Mouse (Mus musculus) stomach, embryonic 15.5 days (tissue): ENCODE results near the gene Agmat. TPM values are rescaled to one million over a fixed set of nuclear protein-coding genes. Genes with fewer than 3 reads are reported as not detected.

ENCODE experiments used
- ATAC-seq: fragments of 200-750 bp; cut with Nextera tagmentation; 2 replicates; pipeline ENCODE4 v1.8.0; 2017; ENCODE audit warnings: low read depth, moderate number of reproducible peaks, moderate TSS enrichment; ENCODE audit not compliant: insufficient read depth, low FRiP score
- H3K27ac ChIP-seq: fragments of 300-500 bp; sonication (generic); 2 replicates; pipeline ENCODE4 v1.5.1; 2015; ENCODE audit warnings: mild to moderate bottlenecking, inconsistent platforms
- H3K27me3 ChIP-seq: fragments of 300-500 bp; sonication (generic); replicated peaks from 2 replicates; pipeline ENCODE4 v1.6.1; 2015; ENCODE audit warnings: inconsistent platforms
- H3K36me3 ChIP-seq: fragments of 300-500 bp; sonication (generic); 2 replicates; pipeline ENCODE4 v1.6.1; 2015; ENCODE audit warnings: inconsistent platforms
- H3K4me1 ChIP-seq: fragments of 300-500 bp; sonication (generic); 2 replicates; pipeline ENCODE4 v1.6.1; 2015; ENCODE audit warnings: inconsistent platforms
- H3K4me2 ChIP-seq: fragments of 300-500 bp; sonication (generic); 2 replicates; pipeline ENCODE4 v1.6.1; 2015; ENCODE audit warnings: mild to moderate bottlenecking, inconsistent platforms
- H3K4me3 ChIP-seq: fragments of 300-500 bp; sonication (generic); replicated peaks from 2 replicates; pipeline ENCODE4 v1.5.1; 2015; ENCODE audit warnings: inconsistent platforms
- H3K9ac ChIP-seq: fragments of 300-500 bp; sonication (generic); 2 replicates; pipeline ENCODE4 v1.6.1; 2015; ENCODE audit warnings: inconsistent platforms
- H3K9me3 ChIP-seq: fragments of 300-500 bp; sonication (generic); 2 replicates; pipeline ENCODE4 v1.6.1; 2016; ENCODE audit warnings: inconsistent platforms
- WGBS: fragments of 180-500 bp; shearing (Covaris S2); methylation state at CpG from one replicate; pipeline ENCODE4 v1.1.7; 2015; 5-methylcytosine and 5-hydroxymethylcytosine counted together
- polyA plus RNA-seq: library from polyadenylated mRNA; unstranded; fragments of >200 nt; fragmentation: Nextera tagmentation; extraction: Ambion mirVana; gene quantifications from 2 replicates; pipeline ENCODE4 v1.2.1, GENCODE M21; 2015

Agmat gene
- polyA plus RNA-seq, 1 experiment from 2014 or later: 7.0 TPM

DNA sequence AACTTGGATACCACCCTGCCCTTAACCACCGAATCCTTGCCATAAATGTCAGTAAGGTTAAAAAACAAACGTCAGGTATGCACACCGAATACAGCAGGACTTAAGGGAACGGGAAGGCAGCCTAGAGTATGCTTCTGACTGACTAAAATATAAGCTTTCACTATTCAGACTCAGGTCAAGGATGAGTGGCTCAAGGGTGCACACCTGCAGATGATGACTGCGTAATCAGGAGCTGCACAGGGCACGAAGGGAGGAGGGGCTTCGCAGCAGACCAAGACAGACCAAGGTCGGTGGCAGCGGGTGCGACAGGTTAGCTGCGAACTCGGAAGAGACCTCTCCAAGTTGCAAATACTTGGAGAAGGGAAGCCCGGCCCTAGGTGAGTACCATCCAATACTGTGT lies 39.7 kb downstream of the Agmat start:
- peaks cover 31% of the 10 kb centered on the region for H3K36me3 ChIP-seq
- no peaks in the 10 kb centered on the region for H3K9me3 ChIP-seq
- H3K4me2 ChIP-seq: no peak overlapping the region
- no peaks in the 10 kb centered on the region for H3K27me3 ChIP-seq
- H3K9ac ChIP-seq: no peak overlapping the region
- no peak overlapping the region for H3K4me3 ChIP-seq
- H3K27ac ChIP-seq: no peak overlapping the region
- peaks cover 6% of the 10 kb centered on the region; the same call in 1 of the 2 replicates for H3K4me1 ChIP-seq
- ATAC-seq: no peak
- WGBS: 87% methylated on average over 13 of the region's 13 CpGs

GRCm38 (mm10) chr4:141787046-141787445 lies 40.6 kb downstream of the Agmat start:
- ATAC-seq: no peak
- no peak overlapping the region for H3K27ac ChIP-seq
- H3K36me3 ChIP-seq: peaks cover 24% of the 10 kb centered on the region; the same call in 1 of the 2 replicates
- no peaks in the 10 kb centered on the region for H3K27me3 ChIP-seq
- H3K4me1 ChIP-seq: peaks cover 6% of the 10 kb centered on the region; the same call in 1 of the 2 replicates
- 71% methylated on average over 6 of the region's 6 CpGs for WGBS
- no peak overlapping the region for H3K4me3 ChIP-seq
- no peak overlapping the region for H3K4me2 ChIP-seq
- no peaks in the 10 kb centered on the region for H3K9me3 ChIP-seq
- no peak overlapping the region for H3K9ac ChIP-seq

DNA sequence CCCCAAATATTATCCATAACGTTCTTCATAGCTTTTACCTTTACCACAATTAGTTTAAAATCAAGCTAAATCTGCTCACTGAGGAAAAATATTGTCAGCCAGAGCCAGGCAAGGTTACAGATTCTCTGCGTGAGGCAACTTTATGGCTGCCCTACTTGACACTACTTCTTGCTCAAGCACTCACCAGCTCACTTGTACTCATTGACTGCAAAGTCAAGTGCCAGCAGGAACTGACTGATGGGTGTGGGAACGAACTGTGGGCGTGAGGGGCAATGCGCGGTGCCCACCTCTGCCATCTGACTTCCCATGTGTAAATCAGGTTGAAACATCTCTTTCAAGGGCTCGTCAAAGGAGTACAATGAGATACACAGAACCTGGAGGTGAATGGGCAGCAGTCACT lies 41.0 kb downstream of the Agmat start:
- peaks cover 20% of the 10 kb centered on the region; the same call in 1 of the 2 replicates for H3K36me3 ChIP-seq
- no peak overlapping the region for H3K4me2 ChIP-seq
- WGBS: 89% methylated on average over 7 of the region's 7 CpGs
- no peaks in the 10 kb centered on the region for H3K27me3 ChIP-seq
- no peak overlapping the region for H3K4me3 ChIP-seq
- ATAC-seq: no peak
- H3K4me1 ChIP-seq: peaks cover 6% of the 10 kb centered on the region; the same call in 1 of the 2 replicates
- H3K9ac ChIP-seq: no peak overlapping the region
- H3K27ac ChIP-seq: no peak overlapping the region
- H3K9me3 ChIP-seq: no peaks in the 10 kb centered on the region

DNA sequence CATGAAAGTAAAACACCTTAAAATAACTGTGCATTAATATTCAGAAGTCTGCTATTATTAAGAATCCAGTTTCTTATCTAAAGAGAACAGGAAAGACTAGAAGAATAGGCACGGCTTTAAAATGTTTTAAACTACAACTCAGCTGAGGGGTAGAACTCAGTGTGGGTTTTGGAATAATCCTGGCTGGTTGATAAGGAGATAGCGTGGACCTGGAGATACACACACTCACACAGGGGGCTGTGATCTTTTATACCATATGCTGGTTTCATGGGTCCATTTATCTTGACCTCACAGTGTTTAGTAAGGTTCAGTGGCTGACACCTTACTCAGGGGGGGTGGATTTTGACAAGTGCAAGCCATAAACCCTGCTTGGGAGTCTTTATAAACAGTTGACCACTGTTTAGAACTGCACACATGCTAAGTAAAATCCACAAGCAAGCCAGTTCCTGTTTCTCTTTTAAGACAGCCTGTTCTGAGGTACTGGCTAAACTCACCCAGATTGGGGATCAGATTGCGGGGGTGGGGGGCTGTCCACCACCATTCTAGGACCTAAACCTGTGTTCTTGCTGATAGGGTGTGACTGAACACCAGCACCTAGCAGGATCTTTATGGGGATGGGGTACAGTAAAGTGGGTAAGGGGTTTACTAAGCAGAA lies 43.2 kb downstream of the Agmat start:
- WGBS: 29% methylated on average over 3 of the region's 3 CpGs
- H3K27ac ChIP-seq: peak overlapping the region; percentile 78; the same call in 1 of the 2 replicates
- H3K4me3 ChIP-seq: peak overlapping the region; percentile 100
- H3K4me1 ChIP-seq: peaks cover 12% of the 10 kb centered on the region
- H3K27me3 ChIP-seq: no peaks in the 10 kb centered on the region
- H3K9me3 ChIP-seq: no peaks in the 10 kb centered on the region
- peaks cover 11% of the 10 kb centered on the region; the same call in 1 of the 2 replicates for H3K36me3 ChIP-seq
- peak overlapping the region; percentile 96 for H3K9ac ChIP-seq
- ATAC-seq: no peak
- peak overlapping the region; percentile 81 for H3K4me2 ChIP-seq

DNA sequence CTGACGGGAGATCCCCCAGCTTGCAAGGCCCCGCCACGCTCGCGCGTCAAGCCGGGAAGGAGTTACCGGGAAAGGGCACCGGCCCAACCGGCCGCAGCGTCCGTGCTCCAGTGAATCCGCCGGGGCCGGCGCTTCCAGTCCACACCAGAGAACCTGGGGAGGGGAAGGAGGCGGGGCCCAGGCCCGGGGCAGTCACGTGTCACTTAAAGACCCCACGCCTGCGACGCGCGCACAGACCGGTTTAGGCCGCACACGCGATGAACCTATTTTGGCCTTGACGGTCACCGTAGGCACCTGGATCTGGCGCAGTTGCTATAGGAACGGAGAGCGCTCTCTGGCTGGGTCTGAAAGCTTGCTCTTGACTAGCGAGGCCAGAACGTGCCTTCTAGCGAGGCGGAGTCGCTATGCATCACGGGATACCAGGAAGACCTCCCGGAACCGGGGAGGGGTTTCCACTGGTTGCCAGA lies 44.1 kb downstream of the Agmat start, which contains the start of gene Dnajc16:
Gene Dnajc16 (minus strand): TSS at position 408 of the 467 bp plus-strand sequence.
- Histone ChIP-seq H3K9ac (peak within 1 kb of the TSS; percentile 96), H3K4me3 (peak within 1 kb of the TSS; percentile 100), H3K36me3 (0 out of 2 replicates have a peak, but pooled peaks cover 4% of the 10 kb centered on the region), H3K4me1 (peaks cover 19% of the 10 kb centered on the region), H3K9me3 (no peaks in the 10 kb centered on the region), H3K27ac (peak within 1 kb of the TSS; percentile 78), H3K27me3 (no peaks in the 10 kb centered on the region), H3K4me2 (peak within 1 kb of the TSS; percentile 81)
- WGBS: under 1% methylated on average over 42 of the region's 42 CpGs
- peak; percentile 88 for ATAC-seq

DNA sequence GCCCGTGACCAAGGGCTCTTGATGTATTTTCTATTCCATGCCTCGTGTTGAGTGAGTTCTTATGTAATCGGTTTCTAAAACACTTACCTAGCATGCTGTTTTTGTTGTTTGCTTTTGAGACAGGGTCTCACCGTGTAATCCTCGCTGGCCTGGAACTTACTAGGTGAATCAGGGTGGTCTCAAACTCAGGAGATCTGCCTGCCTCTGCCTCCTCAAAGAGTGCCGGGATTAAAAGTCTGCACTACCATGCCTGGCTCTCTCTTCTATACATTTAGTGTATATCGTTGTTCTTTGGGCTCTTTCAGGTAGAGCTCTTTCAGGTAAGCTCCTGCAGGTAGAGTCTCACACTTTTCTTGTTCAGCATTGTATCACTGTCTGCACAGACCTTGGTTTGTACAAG lies 45.0 kb downstream of the Agmat start:
- H3K36me3 ChIP-seq: no peaks in the 10 kb centered on the region
- no peak overlapping the region for H3K9ac ChIP-seq
- peaks cover 21% of the 10 kb centered on the region for H3K4me1 ChIP-seq
- no peak overlapping the region for H3K4me3 ChIP-seq
- H3K27me3 ChIP-seq: no peaks in the 10 kb centered on the region
- H3K4me2 ChIP-seq: no peak overlapping the region
- H3K27ac ChIP-seq: no peak overlapping the region
- 87% methylated on average over 7 of the region's 7 CpGs for WGBS
- no peak for ATAC-seq
- H3K9me3 ChIP-seq: no peaks in the 10 kb centered on the region

DNA sequence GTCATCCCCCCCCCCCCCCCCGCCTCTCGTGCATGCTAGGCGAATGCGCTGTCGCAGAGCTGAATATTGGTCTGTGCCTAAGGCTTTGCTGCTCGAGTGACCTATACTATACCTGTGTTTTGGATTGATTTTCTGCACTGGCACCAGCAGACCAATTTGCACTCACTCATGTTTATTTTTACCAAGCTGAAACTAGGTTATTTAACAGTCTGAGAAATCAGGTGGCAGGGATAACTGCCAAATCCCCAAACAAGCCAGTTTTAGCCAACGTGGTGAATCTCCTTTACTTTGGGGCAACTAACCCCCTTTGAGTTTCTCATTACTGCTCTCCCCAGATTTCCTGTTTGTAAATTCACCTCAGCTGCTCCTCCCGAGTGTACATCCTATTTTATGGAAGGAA lies 45.5 kb downstream of the Agmat start:
- Histone ChIP-seq H3K4me1 (peaks cover 21% of the 10 kb centered on the region), H3K9me3 (no peaks in the 10 kb centered on the region), H3K9ac (no peak overlapping the region), H3K4me3 (no peak overlapping the region), H3K27me3 (no peaks in the 10 kb centered on the region), H3K4me2 (no peak overlapping the region), H3K27ac (no peak overlapping the region), H3K36me3 (0 out of 2 replicates have a peak, but pooled peaks cover 1% of the 10 kb centered on the region)
- 81% methylated on average over 8 of the region's 8 CpGs for WGBS
- no peak for ATAC-seq

DNA sequence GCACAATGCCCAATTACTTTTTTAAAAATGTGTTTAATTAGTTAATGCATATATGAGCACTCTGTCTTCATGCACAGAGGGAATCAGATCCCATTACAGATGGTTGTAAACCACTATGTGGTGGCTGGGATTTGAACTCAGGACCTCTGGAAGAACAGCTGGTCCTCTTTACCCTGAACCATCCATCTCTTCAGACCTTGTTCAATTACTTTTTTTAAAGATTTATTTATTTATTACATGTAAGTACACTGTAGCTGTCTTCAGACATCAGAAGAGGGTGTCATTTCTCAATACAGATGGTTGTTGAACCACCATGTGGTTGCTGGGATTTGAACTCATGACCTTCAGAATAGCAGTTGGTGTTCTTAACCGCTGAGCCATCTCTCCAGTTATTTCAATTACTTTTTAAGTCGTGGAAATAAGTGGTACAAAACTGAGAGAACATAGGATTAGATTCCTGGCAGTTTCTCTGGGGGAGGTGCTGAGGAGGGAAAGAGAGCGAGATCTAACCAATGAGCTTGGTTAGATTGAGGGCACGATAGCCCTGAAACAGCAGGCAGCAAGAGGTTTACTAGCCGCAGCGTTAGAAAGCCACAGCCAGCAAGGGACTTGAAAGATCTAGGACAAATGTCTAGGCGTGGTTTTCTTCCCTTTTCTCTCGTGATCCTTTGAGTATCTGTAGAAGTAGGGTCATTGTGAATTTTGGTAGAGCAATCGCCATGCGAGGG lies 46.2 kb downstream of the Agmat start:
- Histone ChIP-seq H3K36me3 (peaks cover 9% of the 10 kb centered on the region; the same call in 1 of the 2 replicates), H3K4me2 (peak overlapping the region; percentile 57), H3K4me1 (peaks cover 21% of the 10 kb centered on the region), H3K27ac (peak overlapping the region; percentile 98), H3K9me3 (no peaks in the 10 kb centered on the region), H3K27me3 (no peaks in the 10 kb centered on the region), H3K9ac (no peak overlapping the region; the same call in 1 of the 2 replicates), H3K4me3 (peak overlapping the region; percentile 75)
- no peak for ATAC-seq
- 14% methylated on average over 10 of the region's 10 CpGs for WGBS

DNA sequence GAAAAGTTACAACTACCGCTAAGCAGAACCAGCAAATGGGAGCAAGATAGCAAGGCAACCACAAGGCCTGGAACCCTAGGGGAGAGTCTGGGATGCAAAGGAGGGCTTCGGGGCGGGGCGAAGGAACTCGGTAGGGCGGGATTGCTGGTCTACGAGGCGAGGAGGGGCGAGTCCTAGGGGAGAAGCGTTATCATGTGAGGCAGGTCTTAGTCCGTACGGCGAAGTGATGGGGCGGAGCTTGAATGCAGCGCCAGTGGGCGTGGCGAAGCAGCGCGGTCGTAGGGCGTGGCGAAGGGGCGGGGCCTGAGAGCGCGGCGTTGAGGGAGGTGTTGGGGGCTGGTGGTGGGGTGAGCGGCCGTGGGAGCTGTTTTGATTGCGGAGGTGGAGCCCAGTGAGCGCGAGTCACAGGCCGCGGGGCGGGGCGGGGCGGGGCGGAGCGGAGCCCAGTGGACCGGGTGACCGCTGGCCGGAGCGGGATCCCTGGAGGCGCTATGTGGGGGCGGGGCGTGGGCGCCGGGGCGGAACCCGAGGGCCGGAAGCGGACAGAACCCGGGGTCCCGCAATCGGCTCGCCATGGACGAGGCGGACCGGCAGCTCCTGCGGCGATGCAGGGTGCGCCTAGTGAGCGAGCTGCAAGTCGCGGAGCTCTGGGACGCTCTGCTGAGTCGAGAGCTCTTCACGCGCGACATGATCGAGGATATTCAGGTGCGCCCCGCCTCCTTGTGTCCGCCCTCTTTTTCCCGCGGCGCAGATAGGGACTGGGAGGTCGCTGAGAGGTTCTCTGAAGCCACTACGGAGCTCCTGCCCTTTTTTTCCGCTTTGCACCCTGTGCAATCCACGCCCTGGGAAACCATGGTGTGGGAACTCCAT lies 47.0 kb downstream of the Agmat start, which contains the start of gene Casp9:
Gene Casp9 (plus strand): TSS at position 331 of the 870 bp plus-strand sequence.
- ATAC-seq: peak; percentile 85
- H3K9me3 ChIP-seq: no peaks in the 10 kb centered on the region
- under 1% methylated on average over 76 of the region's 80 CpGs for WGBS

GRCm38 (mm10) chr4:141794152-141794535 lies 47.7 kb downstream of the Agmat start:
- peak overlapping the region; percentile 65 for H3K9ac ChIP-seq
- WGBS: 8% methylated on average over 5 of the region's 5 CpGs
- peak overlapping the region; percentile 98 for H3K27ac ChIP-seq
- ATAC-seq: no peak
- peaks cover 21% of the 10 kb centered on the region for H3K4me1 ChIP-seq
- no peaks in the 10 kb centered on the region for H3K27me3 ChIP-seq
- H3K9me3 ChIP-seq: no peaks in the 10 kb centered on the region
- peak overlapping the region; percentile 75 for H3K4me3 ChIP-seq
- peak overlapping the region; percentile 57 for H3K4me2 ChIP-seq
- peaks cover 12% of the 10 kb centered on the region; the same call in 1 of the 2 replicates for H3K36me3 ChIP-seq

More for the DNA sequence above, 47.0 kb downstream of the Agmat start, which contains the start of gene Casp9:
- Histone ChIP-seq H3K36me3 (peaks cover 12% of the 10 kb centered on the region; the same call in 1 of the 2 replicates), H3K27me3 (no peaks in the 10 kb centered on the region), H3K4me1 (peaks cover 21% of the 10 kb centered on the region), H3K4me2 (peak within 1 kb of the TSS; percentile 57), H3K4me3 (peak within 1 kb of the TSS; percentile 75), H3K27ac (peak within 1 kb of the TSS; percentile 98), H3K9ac (peak within 1 kb of the TSS; percentile 65)

DNA sequence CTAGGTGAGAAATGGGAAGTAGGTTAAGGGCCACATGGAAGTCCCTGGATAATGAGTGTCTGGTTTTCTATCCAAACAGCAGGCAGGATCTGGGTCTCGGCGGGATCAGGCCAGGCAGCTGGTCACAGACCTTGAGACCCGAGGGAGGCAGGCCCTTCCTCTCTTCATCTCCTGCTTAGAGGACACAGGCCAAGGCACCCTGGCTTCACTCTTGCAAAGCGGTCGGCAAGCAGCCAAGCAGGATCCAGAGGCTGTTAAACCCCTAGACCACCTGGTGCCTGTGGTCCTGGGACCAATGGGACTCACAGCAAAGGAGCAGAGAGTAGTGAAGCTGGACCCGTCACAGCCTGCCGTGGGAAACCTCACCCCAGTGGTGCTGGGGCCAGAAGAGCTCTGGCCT lies 49.9 kb downstream of the Agmat start:
- H3K9ac ChIP-seq: no peak overlapping the region
- H3K4me2 ChIP-seq: no peak overlapping the region
- no peak for ATAC-seq
- 80% methylated on average over 7 of the region's 7 CpGs for WGBS
- H3K4me3 ChIP-seq: no peak overlapping the region
- H3K4me1 ChIP-seq: peaks cover 15% of the 10 kb centered on the region; the same call in 1 of the 2 replicates
- H3K27me3 ChIP-seq: no peaks in the 10 kb centered on the region
- no peaks in the 10 kb centered on the region for H3K9me3 ChIP-seq
- peaks cover 12% of the 10 kb centered on the region; the same call in 1 of the 2 replicates for H3K36me3 ChIP-seq
- no peak overlapping the region for H3K27ac ChIP-seq
